Mouse (Mus musculus) lung, adult 2 months (tissue): ENCODE data around the gene Ndufb7.

Source experiments
- CTCF ChIP-seq: fragments of 200-500 bp; IDR thresholded peaks from 2 replicates; pipeline ENCODE4 v1.5.1; 2011; ENCODE audit warnings: mild to moderate bottlenecking, low read length, control low read depth; ENCODE audit not compliant: insufficient read depth
- POLR2A ChIP-seq: fragments of 200-500 bp; IDR thresholded peaks from 2 replicates; pipeline ENCODE4 v1.6.1; 2011; ENCODE audit warnings: low read depth, mild to moderate bottlenecking, control low read depth, low read length, borderline replicate concordance; ENCODE audit errors: extremely low read depth

GRCm38 (mm10) chr8:83607661-83608397, 41.4 kb downstream of the Ndufb7 start, which contains the start of the genes Tecr and Dnajb1:
- TF ChIP-seq CTCF (no peak), POLR2A (peak; percentile 98)
